Mouse (Mus musculus) macrophage (primary cell): Measurements from ENCODE around the gene Inip. TPM values are rescaled to one million over a fixed set of nuclear protein-coding genes. Genes with fewer than 3 reads are reported as not detected.

Source experiments
- H3K27ac ChIP-seq: fragments of 350-480 bp; formaldehyde crosslinking; 2 replicates; pipeline ENCODE4 v1.9.0; 2021
- H3K36me3 ChIP-seq: fragments of 350-480 bp; formaldehyde crosslinking; 2 replicates; pipeline ENCODE4 v1.9.0; 2021; ENCODE audit errors: inconsistent target
- H3K4me3 ChIP-seq: fragments of 350-480 bp; formaldehyde crosslinking; 2 replicates; pipeline ENCODE4 v1.9.0; 2021; ENCODE audit errors: inconsistent target
- H3K79me2 ChIP-seq: fragments of 350-480 bp; formaldehyde crosslinking; 2 replicates; pipeline ENCODE4 v1.9.0; 2021; ENCODE audit errors: inconsistent target
- WGBS: methylation state at CpG from one replicate; pipeline ENCODE4 v1.1.7; 2026; ENCODE audit warnings: inconsistent platforms; ENCODE audit not compliant: missing documents; 5-methylcytosine and 5-hydroxymethylcytosine counted together
- polyA plus RNA-seq: library from polyadenylated mRNA; stranded (reverse); fragments of 250-400 nt; gene quantifications from 3 replicates; pipeline ENCODE4 v1.2.4, GENCODE M21; 2018; ENCODE audit warnings: inconsistent platforms

The Inip gene
- polyA plus RNA-seq, 1 experiment from 2014 or later, result 23.3 TPM

DNA sequence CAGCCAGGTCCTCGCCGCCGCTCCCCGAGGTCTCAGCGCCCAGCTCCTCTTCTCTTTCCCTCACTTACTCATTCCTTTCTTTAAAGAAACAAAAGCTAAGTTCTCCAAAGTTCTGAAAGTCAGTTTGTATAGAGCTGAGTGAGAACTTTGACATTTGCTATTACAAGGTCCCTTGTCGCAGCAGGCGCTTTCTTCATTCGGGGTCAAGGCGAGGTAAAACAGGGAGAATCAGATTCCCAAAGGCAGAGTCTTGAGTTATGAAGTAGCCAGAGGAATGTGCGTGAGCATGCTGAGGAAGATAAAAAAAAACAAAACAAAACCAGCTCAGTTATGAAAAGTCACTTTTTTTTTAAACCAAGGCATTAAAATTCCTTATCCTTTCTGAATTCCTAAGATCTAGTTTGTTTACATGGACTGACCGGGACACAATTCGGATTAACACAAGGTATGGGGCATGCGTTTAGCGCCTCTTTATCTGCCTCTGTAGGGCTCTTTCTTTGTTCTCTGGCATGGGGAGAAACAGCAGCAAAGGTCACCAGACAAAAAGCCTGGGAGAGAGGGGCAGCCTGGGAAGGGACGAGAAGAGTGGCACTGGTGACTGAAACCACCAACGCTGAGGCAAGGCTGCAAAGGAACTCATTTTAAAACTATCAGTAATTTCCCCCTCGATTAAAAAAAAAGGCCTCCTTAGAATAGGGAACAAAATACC is 29.1 kb downstream of the Inip start:
- Histone ChIP-seq H3K79me2 (peaks cover 30% of the 10 kb centered on the region), H3K4me3 (no peak overlapping the region), H3K36me3 (peaks cover 36% of the 10 kb centered on the region), H3K27ac (no peak overlapping the region)
- WGBS, result 90% methylated on average over 15 of the region's 17 CpGs

DNA sequence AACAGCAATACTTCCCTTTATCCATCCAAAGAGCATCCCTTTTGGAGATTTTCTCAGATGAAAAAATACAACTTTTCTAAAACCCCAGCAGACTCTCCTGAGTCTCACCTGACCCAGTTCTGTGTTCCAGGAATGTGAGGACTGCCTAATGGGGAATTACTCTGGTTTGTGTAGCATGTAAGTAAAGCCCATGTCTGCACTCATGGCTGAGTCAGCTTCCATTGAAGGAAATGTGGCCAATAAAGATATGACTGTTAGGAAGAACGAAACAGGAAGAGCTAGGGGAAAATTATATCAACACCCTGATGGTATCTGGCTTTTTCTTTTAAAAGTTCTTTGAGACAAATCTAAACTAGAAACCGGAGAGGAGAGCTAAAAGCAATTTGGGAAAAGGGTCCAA is 33.7 kb downstream of the Inip start:
- WGBS, result 19% methylated on average over 2 of the region's 2 CpGs
- Histone ChIP-seq H3K27ac (no peak overlapping the region), H3K4me3 (no peak overlapping the region), H3K36me3 (peaks cover 10% of the 10 kb centered on the region), H3K79me2 (no peaks in the 10 kb centered on the region)

GRCm38 (mm10) chr4:59765385-59766005 is 35.9 kb downstream of the Inip start:
- Histone ChIP-seq H3K27ac (no peak overlapping the region), H3K4me3 (no peak overlapping the region), H3K79me2 (no peaks in the 10 kb centered on the region), H3K36me3 (no peaks in the 10 kb centered on the region; the same call in 1 of the 2 replicates)
- WGBS, result 57% methylated on average over 7 of the region's 7 CpGs

DNA sequence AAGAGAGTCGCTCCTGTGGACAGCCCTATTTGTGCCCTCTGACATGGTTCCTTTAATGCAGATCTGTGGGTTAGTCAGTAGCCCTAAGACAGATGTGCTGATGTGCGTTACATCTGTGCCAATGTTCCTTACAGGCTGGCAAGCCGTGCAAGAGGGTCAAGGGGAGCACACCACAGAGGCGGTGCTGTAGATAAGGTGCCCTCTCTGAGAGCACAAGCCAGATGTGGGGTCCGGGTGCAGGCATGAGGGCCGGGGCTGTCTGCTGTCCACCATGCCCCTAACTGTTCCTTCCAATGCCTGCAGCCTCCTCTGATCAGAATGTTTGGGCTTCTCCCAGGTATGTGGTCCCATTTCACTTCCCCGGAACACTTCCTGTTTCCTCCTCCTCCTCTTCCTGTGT is 36.4 kb downstream of the Inip start:
- H3K36me3 ChIP-seq, result no peaks in the 10 kb centered on the region; the same call in 1 of the 2 replicates
- H3K27ac ChIP-seq, result no peak overlapping the region
- H3K4me3 ChIP-seq, result no peak overlapping the region
- H3K79me2 ChIP-seq, result no peaks in the 10 kb centered on the region
- WGBS, result 70% methylated on average over 6 of the region's 7 CpGs

- H3K4me3 ChIP-seq, result no peak overlapping the region
- 62% methylated on average over 4 of the region's 4 CpGs for WGBS
Measured at GRCm38 (mm10) chr4:59761365-59761729, 40.0 kb downstream of the Inip start.

GRCm38 (mm10) chr4:59760636-59761364 is 40.6 kb downstream of the Inip start:
- Histone ChIP-seq H3K79me2 (no peaks in the 10 kb centered on the region), H3K4me3 (no peak overlapping the region), H3K36me3 (no peaks in the 10 kb centered on the region), H3K27ac (no peak overlapping the region)
- WGBS, result 69% methylated on average over 9 of the region's 10 CpGs

More at GRCm38 (mm10) chr4:59761365-59761729, 40.0 kb downstream of the Inip start:
- no peaks in the 10 kb centered on the region for H3K79me2 ChIP-seq
- H3K27ac ChIP-seq, result no peak overlapping the region
- no peaks in the 10 kb centered on the region for H3K36me3 ChIP-seq

- Histone ChIP-seq H3K27ac (no peak overlapping the region), H3K4me3 (no peak overlapping the region), H3K79me2 (no peaks in the 10 kb centered on the region), H3K36me3 (no peaks in the 10 kb centered on the region)
- WGBS, result 92% methylated on average over 4 of the region's 4 CpGs
Measured at GRCm38 (mm10) chr4:59760016-59760415, 41.4 kb downstream of the Inip start.

DNA sequence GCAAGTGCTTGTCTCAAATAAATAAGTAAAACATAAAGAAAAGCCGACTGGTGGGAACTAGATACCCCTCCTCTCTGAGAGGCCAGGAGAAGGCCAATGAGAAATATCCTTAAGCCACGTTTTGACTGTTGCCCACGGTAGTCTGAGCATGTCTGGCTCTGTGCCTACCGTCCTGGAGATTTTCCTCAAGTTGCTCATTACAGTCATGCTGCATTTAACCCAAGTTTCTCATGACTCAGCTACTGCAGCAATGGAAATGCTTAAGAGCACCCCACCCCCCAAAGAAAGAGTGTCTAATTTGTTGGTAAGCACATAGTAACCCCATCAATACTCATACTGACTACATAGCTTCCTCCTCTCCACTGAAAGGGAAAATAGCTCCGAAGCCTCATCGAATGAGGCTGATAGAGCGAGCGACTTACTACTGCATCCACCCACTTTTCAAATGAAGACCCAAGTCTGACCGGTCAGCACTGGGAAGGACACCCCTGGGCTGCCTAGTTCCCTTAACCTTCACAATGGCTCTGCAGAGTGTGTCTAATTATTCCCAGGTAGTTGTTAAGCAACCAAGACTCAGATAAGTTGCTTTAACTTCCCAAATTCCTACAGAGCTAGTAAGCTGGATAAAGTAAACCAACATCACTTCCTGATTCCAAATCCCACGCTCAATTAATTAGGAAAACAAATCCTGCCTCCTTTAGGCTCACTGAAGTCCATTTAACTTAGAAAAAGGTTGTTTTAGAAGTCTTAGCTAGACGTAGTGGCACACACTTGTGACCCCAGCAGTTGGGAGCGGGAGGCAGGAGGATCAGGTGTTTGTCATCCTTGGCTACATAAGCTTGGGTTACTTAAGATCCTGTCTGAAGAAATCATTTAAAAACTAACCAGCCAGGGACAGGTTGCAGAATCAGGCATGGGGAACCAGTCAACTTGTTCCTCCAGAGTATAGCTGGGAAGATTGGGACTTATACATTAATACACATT is 43.6 kb downstream of the Inip start:
- Histone ChIP-seq H3K36me3 (no peaks in the 10 kb centered on the region), H3K79me2 (no peaks in the 10 kb centered on the region), H3K4me3 (no peak overlapping the region), H3K27ac (no peak overlapping the region)
- 95% methylated on average over 12 of the region's 12 CpGs for WGBS

- no peaks in the 10 kb centered on the region for H3K36me3 ChIP-seq
- H3K27ac ChIP-seq, result no peak overlapping the region
- no peaks in the 10 kb centered on the region for H3K79me2 ChIP-seq
- WGBS, result 95% methylated on average over 8 of the region's 9 CpGs
- no peak overlapping the region for H3K4me3 ChIP-seq
Measured at GRCm38 (mm10) chr4:59756332-59757082, 44.9 kb downstream of the Inip start.

GRCm38 (mm10) chr4:59753491-59754140 is 47.8 kb downstream of the Inip start:
- no peak overlapping the region for H3K27ac ChIP-seq
- H3K4me3 ChIP-seq, result no peak overlapping the region
- 60% methylated on average over 13 of the region's 13 CpGs for WGBS
- H3K79me2 ChIP-seq, result no peaks in the 10 kb centered on the region
- no peaks in the 10 kb centered on the region for H3K36me3 ChIP-seq

DNA sequence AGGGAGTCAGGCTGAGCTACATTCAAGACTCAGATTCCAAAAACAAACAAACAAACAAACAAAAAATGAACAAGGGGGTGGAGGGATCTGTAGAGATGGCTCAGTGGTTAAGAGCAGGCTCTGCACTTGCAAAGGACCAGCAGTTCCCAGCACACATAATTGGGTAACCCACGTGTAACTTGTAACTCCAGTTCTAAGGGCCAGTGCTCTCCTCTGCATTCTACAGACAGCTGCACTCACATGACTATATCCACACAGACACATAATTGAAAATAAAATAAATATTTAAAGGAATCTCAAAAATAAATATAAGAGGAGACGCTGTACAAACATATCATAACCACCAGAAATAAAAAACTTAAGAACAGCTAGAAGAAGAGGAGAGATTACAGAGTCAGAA is 61.5 kb downstream of the Inip start:
- WGBS, result 96% methylated on average over 2 of the region's 2 CpGs
- Histone ChIP-seq H3K79me2 (no peaks in the 10 kb centered on the region), H3K36me3 (no peaks in the 10 kb centered on the region), H3K27ac (no peak overlapping the region), H3K4me3 (no peak overlapping the region)

DNA sequence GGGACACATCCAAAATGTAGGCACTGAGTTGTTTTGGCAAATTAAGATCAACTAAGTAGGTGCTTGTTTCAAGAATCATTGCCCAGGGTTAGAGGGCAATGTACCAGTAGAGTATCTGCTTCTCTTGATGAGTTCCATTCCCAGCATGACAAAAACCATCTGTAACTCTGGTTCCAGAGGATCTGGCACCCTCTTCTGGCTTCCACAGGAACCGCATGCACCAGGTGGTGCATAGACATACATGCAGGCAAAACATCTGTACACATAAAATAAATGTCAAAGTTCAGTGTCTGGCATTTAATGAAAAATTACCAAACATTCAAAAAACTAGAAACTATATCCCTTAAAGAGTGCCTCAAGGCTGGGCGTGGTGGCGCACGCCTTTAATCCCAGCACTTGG is 62.1 kb downstream of the Inip start:
- Histone ChIP-seq H3K27ac (no peak overlapping the region), H3K79me2 (no peaks in the 10 kb centered on the region), H3K4me3 (no peak overlapping the region), H3K36me3 (no peaks in the 10 kb centered on the region)
- WGBS, result 97% methylated on average over 4 of the region's 4 CpGs

DNA sequence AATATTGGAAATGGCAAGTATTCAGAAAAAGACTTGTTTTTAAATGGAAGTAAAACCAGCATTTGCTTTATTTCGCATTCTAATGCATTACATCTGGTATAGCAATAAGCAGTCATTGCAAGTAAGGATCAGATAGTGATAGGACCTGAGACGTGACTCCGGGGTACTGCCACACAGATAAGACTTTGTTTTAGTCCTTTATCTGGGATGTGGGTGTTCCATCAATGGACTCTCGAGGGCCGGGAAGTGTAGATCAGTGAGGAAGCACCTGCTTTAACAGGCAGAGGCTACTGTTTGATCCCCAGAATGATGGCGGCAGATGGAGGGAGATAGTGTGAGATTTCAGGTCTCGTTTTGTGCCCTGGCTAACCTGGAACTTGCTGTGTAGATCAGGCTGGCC is 69.8 kb downstream of the Inip start:
- no peak overlapping the region for H3K27ac ChIP-seq
- 94% methylated on average over 7 of the region's 7 CpGs for WGBS
- H3K36me3 ChIP-seq, result no peaks in the 10 kb centered on the region
- no peak overlapping the region for H3K4me3 ChIP-seq
- H3K79me2 ChIP-seq, result no peaks in the 10 kb centered on the region
